Mouse (Mus musculus) ES-CJ7 (cell line): ENCODE results near the gene Gm9945.

ENCODE experiments used
- DNase-seq: peaks from one replicate; pipeline ENCODE4 v3.0.0; 2011; ENCODE audit warnings: low read depth, low spot score

Gene Gm9945

DNA sequence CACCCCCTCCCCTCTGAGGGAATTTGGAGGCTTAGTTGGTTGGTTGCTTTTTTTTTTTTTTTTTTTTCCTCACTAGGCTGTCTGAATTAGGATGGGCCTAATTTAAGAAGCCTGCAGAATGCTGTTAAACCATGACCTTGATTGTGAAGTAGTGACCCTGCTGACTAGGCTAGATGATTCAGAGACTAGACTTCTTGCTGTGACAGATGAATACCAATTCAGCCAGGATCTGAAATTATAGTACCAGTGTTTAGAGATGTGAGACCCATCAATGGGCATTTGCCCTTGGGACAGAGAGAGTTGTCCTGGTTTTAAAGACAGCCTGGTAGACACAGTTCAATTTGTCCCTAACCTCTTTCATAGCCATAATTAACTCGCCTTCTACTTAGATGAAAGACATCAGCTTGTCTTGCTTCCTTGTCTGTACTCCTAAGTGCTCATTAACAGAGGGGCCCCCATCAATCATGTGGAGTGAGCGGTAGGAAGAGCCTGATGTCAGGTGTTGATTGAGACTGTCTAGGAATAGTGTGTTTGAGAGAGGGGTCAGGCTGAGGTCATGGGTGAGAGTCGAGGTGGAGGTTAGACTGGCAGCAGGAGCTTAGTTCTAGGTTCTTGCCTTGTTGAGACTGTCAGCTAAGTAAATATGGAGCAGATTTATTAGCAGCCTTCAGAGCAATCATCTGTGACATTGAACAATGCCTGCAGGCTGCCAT is 13.4 kb downstream of the Gm9945 start:
- no peak for DNase-seq

DNA sequence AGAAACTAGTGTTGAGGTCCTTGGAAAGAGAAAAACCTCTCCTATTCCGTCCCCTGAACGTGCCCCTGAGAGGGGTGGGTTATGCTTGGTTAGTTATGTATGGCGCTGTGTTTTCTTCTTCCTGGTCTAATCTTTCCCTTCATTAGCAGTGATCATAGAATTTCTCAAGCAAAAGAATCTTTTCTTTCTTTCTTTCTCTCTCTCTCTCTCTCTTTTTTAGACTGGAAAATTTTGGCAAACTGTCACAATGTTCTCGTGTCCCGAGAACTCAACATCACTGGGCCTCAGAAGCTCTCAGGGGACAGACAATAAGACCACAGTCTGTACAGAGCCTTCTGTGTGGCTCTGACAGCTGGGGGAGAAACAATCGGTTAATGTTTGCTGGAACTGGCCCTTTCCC is 15.5 kb downstream of the Gm9945 start:
- no peak for DNase-seq

DNA sequence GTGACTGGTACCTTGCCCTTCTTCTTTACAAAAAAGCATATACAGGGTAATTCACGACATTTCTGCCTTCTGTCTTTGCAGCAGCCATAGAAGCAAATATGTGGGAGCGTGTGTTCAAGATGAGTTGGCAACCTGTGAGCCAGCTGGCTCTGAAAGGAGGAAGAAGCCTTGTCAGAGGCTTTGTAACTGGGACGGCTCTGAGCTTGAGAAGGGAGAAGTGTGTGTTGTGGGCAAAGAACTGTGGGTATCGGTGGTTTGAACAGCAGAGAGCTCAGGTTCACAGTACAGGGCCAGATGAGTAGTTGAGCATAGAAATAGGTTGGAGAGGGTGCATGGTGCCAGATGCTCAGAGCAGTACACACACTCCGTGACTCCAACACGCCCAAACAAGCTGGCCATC is 17.0 kb downstream of the Gm9945 start:
- DNase-seq, result no peak

DNA sequence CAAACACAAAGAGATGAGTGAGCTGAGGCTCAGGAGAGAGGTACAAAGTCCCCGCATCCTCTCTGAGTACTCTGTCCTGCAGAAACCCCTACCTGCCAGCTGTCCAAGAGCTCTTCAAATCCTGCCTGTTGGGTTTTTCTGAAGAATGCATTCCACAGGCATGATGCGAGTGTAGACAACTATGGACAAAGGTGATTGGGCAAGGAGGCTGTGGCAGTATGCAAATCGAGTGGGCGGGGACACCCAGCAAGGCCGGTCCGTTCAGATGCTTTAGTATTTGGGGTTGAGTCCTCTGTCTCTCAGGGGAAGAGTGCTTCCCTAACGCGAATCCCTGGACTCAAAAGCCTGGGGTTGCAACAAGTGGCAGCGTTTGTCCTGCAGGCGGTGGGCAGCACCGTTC is 20.6 kb downstream of the Gm9945 start:
- DNase-seq, result peak; percentile 60

DNA sequence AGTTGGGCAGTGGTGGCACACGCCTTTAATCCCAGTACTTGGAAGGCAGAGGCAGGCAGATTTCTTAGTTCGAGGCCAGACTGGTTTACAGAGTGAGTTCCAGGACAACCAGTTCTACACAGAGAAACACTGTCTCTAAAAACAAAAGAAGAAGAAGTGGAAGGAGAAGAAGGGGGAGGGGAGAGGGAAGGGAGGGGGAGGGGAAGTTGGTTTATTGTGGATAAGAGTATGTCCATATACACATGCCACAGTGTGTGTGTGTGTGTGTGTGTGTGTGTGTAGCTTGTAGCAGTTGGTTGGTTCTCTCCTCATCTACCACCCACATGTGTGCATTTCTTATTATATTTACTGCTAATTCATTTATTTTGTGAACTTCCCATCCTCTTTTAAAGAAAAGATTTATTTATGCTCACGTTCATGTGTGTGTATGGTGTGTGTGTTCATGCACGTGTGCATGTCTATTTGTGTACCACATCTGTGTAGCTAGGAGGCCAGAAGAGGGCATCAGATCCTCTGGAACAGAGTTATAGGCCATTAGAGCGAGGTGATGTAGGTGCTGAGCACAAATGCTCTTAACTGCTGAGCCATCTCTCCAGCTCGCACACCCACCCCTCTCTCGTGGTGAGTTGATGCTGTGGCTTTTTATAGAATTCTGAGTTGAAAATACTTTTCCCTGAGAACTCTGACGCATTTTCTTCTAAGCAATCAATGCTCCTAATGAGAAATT is 22.2 kb downstream of the Gm9945 start:
- DNase-seq, result no peak

DNA sequence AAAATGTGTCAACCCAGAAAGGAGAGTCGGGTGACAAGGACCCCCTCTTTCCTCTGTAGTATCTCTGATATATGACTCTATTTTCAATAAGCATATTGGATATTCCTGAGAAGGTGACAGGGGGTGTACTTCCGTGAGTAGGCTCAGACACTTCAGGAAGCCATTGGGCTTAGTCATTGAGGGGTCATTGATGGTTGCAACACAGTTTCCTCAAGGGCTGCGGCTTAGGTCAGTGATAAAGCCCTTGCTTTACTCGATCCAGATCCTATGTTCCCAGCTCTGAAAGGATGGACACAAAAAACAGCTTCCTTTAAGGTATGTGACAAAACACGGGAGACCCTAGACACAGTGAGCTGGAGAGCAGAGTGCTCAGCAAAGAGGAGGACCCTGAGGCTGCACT is 23.8 kb downstream of the Gm9945 start:
- DNase-seq, result no peak

DNA sequence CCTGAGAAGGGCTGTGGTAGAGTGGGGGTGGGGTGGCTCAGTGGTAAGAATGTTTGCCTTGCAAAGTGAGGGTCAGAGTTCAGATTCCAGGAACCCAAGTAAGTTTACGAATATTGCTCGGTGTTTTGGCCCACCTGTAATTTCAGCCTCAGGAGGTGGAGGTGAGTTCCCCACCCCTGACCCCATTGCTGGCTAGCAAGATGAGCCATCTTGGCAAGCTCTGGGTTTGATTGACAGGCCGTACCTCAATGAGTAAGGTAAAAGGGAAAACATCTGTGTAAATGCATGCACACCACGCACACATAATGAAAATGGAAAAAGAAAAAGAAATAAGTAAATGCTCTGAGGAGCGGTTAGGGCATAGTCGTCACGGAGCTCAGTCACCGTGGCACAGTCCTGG is 24.4 kb downstream of the Gm9945 start:
- DNase-seq, result no peak

DNA sequence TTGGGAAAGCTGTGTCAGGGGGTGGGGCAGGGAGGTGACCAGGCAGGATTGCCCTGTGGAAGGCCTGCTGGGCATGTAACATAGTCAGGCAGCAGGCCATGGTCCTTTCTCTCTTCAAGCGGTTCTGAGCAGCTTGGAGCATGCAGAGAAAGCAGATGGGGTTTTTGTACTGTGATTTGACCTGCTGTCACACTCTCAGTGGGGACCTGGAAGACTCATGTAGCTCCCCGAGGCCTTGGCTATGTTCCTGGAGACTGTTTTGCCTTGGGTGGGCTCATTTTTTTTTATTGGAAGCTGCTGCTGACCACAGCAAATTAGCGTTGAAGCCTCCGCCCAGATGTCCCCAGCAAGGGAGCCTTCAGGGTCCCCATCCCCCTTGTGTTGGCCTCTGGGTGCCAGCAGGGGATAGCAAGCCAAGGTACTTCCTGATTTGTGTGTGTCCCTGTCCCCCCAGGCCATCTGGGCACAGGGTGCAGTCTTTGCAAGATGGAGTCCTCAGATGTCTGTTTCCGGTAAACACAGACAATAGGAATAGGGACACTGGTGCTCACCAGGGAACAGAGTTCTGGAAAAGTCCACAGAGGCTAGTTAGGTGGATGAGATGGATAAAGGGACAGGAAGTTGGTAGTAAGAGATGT is 25.2 kb downstream of the Gm9945 start:
- DNase-seq, result no peak

DNA sequence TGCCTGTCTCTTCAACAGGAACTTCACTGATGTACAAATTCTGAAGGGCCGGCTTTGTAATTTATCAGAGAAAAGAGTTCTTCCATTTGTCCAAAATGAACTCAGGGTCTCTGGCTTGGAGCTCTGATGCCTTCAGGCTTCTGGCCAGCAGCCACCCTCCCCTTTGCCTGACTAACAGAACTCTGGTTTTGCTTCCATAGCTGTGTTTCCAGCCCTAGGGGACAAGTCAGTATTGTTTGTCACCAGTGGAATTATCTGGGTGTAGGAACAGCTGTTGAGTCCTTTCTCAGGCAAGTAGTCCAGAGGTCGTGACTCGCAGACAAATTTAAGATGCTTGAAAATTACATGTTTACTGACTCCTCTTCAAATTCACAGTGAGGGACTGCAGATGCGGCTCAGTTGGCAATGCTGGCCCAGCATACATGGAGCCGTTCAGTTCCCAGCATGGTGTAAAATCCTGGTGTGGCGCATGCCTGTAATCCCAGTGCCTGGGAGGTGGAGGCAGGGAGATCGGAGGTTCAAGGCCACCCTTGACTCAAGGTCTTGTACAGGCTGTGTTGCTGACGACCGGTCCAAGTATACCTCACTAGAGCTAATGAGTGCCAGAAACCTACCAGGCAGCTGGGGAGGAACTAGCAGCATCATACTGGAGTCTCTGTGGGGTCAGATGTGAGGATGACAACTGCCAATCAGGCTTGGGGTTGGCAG is 27.3 kb downstream of the Gm9945 start:
- no peak for DNase-seq

DNA sequence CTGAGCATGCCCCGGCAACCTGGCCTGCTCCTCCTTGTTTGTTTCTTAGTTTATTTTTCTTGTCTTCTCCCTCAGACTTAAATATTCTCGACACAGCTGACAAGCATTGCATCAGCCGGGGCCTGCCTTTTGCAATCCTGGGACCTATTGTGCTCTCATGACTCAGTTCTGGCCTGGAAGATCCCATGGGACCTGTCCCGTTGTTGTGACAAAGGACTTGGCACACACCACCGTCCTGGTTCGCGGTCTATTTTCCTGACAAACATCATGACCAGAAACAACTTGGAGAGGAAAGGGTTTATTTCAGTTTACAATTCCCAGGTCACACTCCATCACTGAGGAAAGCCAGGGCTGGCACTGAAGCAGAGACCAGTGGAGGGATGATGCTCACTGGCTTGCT is 28.2 kb downstream of the Gm9945 start:
- DNase-seq, result no peak

DNA sequence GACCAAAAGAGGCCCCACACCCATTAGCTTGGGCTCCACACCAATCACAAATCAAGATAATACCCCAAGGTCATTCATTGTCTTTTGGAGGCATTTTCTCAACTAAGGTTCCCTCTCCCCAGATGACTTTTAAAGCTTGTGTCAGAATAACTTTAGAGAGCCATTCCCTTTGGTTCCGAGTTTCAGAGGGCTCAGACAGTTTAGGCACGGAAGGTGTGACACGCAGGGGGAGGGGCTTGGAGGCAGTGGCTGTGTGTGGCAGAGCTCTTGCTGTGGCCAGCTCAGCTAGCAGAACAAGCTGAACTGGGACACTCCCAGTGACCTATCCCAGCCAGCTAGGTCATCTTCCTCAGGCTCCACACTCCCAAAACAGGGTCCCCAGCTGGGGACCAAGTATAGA is 28.6 kb downstream of the Gm9945 start:
- peak; percentile 66 for DNase-seq

DNA sequence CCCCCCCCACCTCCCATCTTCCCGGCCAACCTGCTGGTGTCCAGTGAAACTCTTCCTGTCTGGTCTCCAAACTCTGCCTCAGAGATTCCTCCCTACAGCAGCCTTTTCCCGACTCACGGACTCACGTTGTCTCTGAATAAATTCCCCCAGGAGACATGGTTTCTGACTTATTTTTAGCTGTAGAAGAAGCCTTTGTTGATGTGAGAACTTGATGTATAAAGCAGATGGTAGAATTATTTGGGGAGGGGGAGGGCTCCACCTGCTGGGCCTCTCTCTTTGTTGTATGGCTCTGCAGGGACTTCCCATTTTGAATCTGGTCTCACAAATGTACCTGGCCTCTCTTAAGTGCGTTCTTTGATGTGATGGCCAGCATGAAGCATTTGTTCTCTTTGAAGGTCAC is 30.4 kb downstream of the Gm9945 start:
- no peak for DNase-seq

DNA sequence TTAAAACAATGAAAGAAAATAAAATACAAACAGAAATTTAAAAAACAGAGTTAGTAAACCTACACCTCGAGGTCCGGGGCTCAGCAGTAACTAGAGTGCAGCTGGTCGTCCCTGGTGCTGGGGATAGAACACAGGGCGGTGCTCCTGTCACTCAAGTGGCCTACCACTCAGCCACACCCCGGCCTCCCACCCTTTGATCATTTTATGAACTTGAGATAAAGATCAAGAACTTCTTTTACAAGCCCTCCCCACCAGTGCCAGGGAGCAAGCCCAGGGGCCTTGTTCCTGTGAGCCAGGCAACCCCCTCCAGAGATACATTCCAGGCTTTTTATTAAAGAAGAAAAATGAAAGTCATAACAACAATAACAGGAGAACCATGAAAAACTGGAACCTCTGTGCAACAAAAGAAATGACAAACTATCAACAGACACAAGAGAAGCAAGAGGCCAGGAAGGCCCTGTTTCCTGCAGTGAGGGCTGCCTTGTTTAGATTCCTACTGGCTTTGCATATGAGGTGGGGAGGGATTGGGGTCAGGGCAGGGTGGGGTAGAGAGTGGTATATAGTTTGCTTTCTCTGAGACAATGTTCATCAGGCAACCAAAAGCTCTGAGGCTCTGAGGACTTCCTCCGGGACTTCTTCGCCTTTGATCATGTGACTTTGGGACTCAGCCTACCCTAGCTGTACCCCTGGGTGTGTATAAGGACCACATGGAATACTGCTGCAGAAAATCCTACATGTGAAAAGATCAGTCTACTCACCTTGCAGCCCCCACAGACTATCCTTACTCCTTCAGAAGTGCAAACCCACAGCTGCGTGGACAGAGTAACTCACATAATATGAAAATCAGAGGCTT is 37.0 kb downstream of the Gm9945 start:
- DNase-seq, result no peak

DNA sequence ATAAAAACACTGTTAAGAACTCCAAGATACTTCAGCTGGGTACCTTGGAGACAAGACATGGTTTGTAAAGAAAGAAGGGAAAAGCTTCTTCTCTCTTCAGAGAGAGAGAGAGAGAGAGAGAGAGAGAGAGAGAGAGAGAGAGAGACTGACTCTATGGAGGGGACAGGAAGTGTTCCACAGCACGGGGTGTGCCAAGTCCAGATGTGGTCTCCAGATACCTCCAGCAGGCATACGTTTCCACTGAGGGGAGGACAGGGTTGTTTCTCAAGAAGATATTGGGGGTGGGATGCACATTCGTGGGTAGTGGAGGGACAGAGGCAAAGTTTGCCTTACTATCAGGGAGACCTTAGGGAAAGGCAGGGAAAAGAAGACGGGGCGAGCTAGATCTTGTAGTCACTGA is 38.8 kb downstream of the Gm9945 start:
- no peak for DNase-seq

DNA sequence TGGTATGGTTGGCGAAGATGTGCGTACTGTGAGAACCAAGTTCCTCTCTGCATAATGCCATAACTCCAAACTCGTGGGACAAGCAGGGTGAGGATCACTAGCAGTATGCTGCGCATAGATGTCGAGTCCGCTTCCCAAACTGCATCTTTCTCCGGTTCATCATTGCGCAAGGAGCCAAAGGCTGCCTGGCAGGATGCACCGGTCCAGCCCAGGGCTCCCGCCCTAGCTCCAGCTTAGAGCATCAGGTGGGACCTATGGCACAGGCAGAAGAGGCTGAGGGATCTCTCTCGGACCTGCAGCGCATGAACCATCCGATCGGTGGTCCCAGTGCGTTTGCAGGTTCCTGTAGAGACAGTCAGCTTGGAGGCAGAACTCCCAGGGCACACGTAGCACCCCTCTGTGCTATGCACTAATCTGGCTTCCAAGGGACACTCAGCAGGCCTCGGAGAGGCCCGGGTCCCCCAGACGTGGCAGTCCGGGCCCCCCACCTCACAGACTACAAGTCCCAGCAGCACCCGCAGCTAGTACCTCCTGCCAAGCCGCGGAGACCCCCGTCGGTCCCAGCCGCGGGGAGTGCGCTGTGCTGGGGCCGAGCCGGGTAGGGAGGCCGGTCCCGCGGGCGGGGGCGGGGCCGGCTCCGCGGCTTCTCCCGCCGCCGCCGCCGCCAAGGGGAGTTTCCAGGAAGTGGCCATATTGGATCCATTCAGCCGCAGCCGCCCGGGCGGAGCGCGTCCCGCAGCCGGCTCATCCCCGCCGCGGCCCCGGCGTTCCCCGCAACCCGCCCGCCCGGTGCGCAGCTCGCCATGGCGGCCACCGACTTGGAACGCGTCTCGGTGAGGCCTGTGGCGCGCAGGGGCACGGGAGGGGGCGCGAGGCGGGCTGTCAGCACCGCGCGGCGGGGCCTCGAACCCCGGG is 39.5 kb downstream of the Gm9945 start, which contains the start of gene Sept8:
Sept8 (plus strand) TSS at position 51 of the 915 bp plus-strand sequence.
- DNase-seq, result peak; percentile 55

DNA sequence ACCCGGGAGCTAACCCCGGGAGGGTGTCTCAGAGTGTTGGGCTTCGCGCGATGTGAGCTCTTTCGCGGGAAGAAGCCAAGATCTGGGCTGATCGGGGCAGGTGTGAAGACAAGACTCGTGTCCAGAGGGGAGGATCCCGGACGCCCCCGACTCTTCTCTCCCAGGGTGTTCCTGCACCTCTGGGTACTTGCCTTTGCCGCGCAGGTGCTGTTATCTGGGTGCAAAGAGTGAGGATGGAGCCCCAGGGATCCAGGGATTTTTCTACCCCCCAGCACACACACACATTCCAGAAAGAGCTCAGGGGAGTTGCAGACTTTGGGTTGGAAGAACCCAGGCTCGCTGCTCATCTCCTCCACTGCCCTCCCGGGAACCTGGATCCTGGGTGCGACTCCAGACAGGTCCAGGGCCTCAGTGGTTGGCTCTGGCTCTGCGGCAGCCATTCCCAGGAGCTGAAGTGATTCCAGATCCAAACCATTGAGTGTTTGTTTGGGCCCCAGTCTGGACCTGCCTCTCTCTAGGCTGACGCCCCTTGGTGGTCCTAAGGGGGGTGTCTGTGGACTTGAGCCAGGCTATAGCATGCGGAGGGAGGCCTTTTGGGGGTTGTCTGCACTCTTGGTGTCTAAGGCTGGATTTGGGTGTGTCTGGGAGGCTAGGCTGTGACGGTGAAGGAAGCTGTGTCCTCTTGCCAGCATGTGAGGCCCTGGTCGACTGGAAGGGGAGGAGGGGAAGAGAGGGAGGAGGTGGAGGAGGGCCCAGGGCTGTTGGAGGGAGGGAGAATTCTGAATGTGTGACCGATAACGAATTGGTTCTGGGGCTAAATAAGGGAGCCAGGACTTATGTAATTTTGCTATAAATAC is 40.4 kb downstream of the Gm9945 start:
- peak; percentile 45 for DNase-seq

DNA sequence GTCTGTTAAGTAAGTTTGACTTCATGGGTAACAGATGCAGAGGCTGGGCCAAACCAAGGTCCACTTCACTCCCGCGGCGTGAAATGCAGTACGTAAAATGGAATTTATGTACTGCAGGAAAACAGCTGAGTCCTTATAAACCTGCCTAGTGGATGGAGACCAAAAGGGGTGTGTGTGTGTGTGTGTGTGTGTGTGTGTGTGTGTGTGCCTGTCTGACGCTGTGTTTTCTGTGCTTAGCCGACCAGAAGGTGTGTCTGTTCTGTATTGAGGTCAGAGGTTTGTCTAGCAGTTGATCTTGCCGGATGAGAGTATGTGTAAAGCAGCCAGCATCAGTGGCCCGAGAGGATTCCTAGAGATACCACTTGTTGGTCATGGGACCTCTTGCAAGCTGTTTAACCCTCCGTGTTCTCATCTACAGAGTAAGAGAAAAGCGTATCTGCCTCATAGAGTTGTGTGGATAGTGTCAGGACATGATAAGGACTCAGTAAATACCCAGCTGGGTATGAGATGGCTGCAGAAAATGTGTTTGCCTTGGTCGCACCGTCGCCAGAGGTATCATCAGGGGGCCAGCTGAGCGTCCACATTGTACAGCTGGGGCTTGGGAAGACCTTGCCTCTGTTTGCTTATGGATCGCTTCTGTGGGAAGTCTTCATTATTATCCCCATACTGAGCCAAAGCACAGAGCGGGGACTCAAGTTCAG is 41.3 kb downstream of the Gm9945 start:
- DNase-seq, result no peak

DNA sequence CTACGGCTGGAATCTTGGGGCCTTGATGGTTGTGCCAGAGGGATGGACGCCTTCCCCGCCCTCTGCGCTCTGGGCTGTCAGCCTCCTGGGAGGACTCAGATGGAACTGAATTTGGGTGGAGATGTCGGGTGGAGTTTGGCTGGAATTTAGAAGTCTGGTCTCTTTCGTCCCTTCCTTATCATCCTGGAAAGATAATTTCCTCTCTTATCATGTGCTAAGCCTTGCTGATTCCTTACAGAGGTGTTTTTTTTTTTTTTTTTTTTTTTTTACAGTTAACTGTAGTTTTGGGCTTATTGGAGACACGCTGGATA is 41.8 kb downstream of the Gm9945 start:
- DNase-seq, result no peak

DNA sequence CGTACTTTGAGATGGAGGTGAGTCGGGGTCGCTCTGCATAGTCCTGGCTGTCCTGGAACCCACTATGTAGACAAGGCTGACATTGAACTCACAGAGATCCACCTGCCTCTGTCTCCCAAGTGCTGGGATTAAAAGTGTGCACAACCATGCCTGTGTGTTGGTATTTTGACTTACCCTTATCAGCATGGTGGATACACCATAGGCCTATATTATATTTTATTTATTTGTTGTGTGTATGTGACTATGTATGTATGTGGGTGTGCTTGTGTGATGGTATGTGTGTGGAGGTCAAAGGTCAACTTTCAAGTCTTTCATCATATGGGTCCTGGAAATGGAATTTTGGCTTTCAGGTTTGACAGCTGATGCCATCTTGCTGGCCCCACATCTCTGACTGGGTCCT is 42.4 kb downstream of the Gm9945 start:
- DNase-seq, result no peak
